ENCODE assay signal across 8 mouse cellular contexts in genomic region chr10:93311576-93311975, GRCm38 (mm10). TPM values are rescaled to one million over a fixed set of nuclear protein-coding genes. Genes with fewer than 3 reads are reported as not detected.
DNase-seq lines count a peak whose midpoint lies in the region; ATAC-seq and TF ChIP-seq lines count a peak whose summit lies in the region.

No protein-coding gene starts in this region.

- peaks cover 0 to 3% of the 10 kb centered on the region in 2 experiments; a peak in 1 of 4 replicates for H3K4me1 ChIP-seq in heart, embryonic 14.5 days (ENCODE audit: control insufficient read depth in 2 of 2, insufficient read depth in 2 of 2, low read length in 2 of 2)
- H3K4me1 ChIP-seq in hindbrain, postnatal 0 days (ENCODE audit: insufficient read depth, low read length) = no peaks in the 10 kb centered on the region
- H3K4me1 ChIP-seq in midbrain, postnatal 0 days (ENCODE audit: insufficient read depth, low read length) = no peaks in the 10 kb centered on the region; the same call in 1 of the 2 replicates

- DNase-seq in heart, adult 8-10 months (ENCODE audit: low spot score) = no peak
- peak; percentile 54 for DNase-seq in embryo, embryonic 10.5 days (ENCODE audit: low spot score)
- DNase-seq in hindbrain, postnatal 0 days (ENCODE audit: low spot score) = no peak
- no peak for DNase-seq in midbrain, postnatal 0 days (ENCODE audit: low spot score)
- DNase-seq in adrenal gland, adult (ENCODE audit: inconsistent age in 2 of 2, low spot score in 1 of 2) = no peak
- DNase-seq in B cell, adult 2 months = no peak

- 0 out of 2 replicates have a peak, but pooled peaks cover 3% of the 10 kb centered on the region for H3K9me3 ChIP-seq in heart, embryonic 14.5 days (ENCODE audit: control insufficient read depth, low read length)
- H3K9me3 ChIP-seq in hindbrain, postnatal 0 days (ENCODE audit: low read length) = no peaks in the 10 kb centered on the region
- H3K9me3 ChIP-seq in midbrain, postnatal 0 days (ENCODE audit: low read length) = no peaks in the 10 kb centered on the region

- H3K4me3 ChIP-seq in heart, embryonic 14.5 days (ENCODE audit: control insufficient read depth in 1 of 2, insufficient read depth in 1 of 2, low read depth in 1 of 2, low read length in 2 of 2) = peak overlapping the region in 1 of 2 experiments; percentile 86; a peak in 2 of 4 replicates
- H3K4me3 ChIP-seq in hindbrain, postnatal 0 days (ENCODE audit: low read length) = peak overlapping the region; percentile 62
- H3K4me3 ChIP-seq in midbrain, postnatal 0 days (ENCODE audit: low read depth, low read length) = peak overlapping the region; percentile 52

- H3K4me2 ChIP-seq in heart, embryonic 14.5 days (ENCODE audit: low read length) = peak overlapping the region; percentile 96
- peak overlapping the region; percentile 100 for H3K4me2 ChIP-seq in hindbrain, postnatal 0 days (ENCODE audit: low read depth, low read length)
- peak overlapping the region; percentile 100; the same call in 1 of the 2 replicates for H3K4me2 ChIP-seq in midbrain, postnatal 0 days (ENCODE audit: low read depth, low read length, poor library complexity, severe bottlenecking)

- H3K27ac ChIP-seq in heart, embryonic 14.5 days (replicated peaks in 1 of 2; ENCODE audit: control insufficient read depth in 1 of 2, insufficient read depth in 1 of 2, low read depth in 2 of 2, low read length in 2 of 2) = peak overlapping the region in 1 of 2 experiments; percentile 96; a peak in 1 of 4 replicates
- no peak overlapping the region; the same call in 1 of the 2 replicates for H3K27ac ChIP-seq in hindbrain, postnatal 0 days
- H3K27ac ChIP-seq in midbrain, postnatal 0 days (ENCODE audit: low read depth, low read length) = no peak overlapping the region

- H3K9ac ChIP-seq in heart, embryonic 14.5 days (ENCODE audit: low read length) = 0 out of 2 replicates have a peak overlapping the region, but pooled peaks have one; percentile 95
- H3K9ac ChIP-seq in hindbrain, postnatal 0 days (replicated peaks; ENCODE audit: low read length) = no peak overlapping the region
- no peak overlapping the region for H3K9ac ChIP-seq in midbrain, postnatal 0 days (replicated peaks; ENCODE audit: low read length, poor library complexity, severe bottlenecking)

- WGBS in heart, embryonic 14.5 days = 15% methylated on average over 4 of the region's 4 CpGs
- 12% methylated on average over 4 of the region's 4 CpGs for WGBS in hindbrain, postnatal 0 days
- WGBS in midbrain, postnatal 0 days = 13% methylated on average over 4 of the region's 4 CpGs

- no peaks in the 10 kb centered on the region for H3K36me3 ChIP-seq in heart, embryonic 14.5 days (ENCODE audit: control insufficient read depth, insufficient read depth, low read length)
- H3K36me3 ChIP-seq in hindbrain, postnatal 0 days (ENCODE audit: insufficient read depth, low read length) = no peaks in the 10 kb centered on the region
- H3K36me3 ChIP-seq in midbrain, postnatal 0 days (ENCODE audit: insufficient read depth, low read length) = no peaks in the 10 kb centered on the region

- ATAC-seq in heart, embryonic 14.5 days (ENCODE audit: insufficient number of reproducible peaks, insufficient read depth, low FRiP score, low read depth) = no peak
- ATAC-seq in hindbrain, postnatal 0 days = no peak
- ATAC-seq in midbrain, postnatal 0 days (ENCODE audit: low FRiP score) = no peak
- no peak for ATAC-seq in monocyte, adult 5-6 weeks (replicated peaks; ENCODE audit: insufficient number of reproducible peaks, low FRiP score, low TSS enrichment, poor library complexity, severe bottlenecking)

- TF ChIP-seq CTCF in hindbrain, postnatal 0 days (IDR thresholded peaks at IDR 0.05; ENCODE audit: low read depth) = no peak
- no peak for TF ChIP-seq CTCF in midbrain, postnatal 0 days (IDR thresholded peaks at IDR 0.05)

- no peaks in the 10 kb centered on the region for H3K27me3 ChIP-seq in heart, embryonic 14.5 days (ENCODE audit: control insufficient read depth, insufficient read depth, low read length)
- H3K27me3 ChIP-seq in hindbrain, postnatal 0 days (ENCODE audit: insufficient read depth, low read length) = no peaks in the 10 kb centered on the region
- H3K27me3 ChIP-seq in midbrain, postnatal 0 days (ENCODE audit: insufficient read depth, low read length) = no peaks in the 10 kb centered on the region

RNA-seq across cellular contexts. Expression of gene Elk3, which starts 0.6 kb away (rescaled TPM):
- 42.8 and 46.5 TPM in 2 replicates for polyA plus RNA-seq in heart, embryonic 14.5 days (2014; fragmentation: Nextera tagmentation; extraction: Ambion mirVana)
- total RNA-seq in heart, adult 8-10 months (2022) = 10 to 100 TPM; 32.0 to 37.6 (median 35.2) TPM
- 7.6 and 9.5 TPM in 2 replicates for total RNA-seq in hindbrain, postnatal 0 days (2014; rRNA removed)
- polyA plus RNA-seq in hindbrain, postnatal 0 days (2015; fragmentation: Nextera tagmentation; extraction: Ambion mirVana) = 6.2 and 7.1 TPM in 2 replicates
- total RNA-seq in midbrain, postnatal 0 days (2014; rRNA removed) = 6.9 and 8.1 TPM in 2 replicates
- polyA plus RNA-seq in midbrain, postnatal 0 days (2015; fragmentation: Nextera tagmentation; extraction: Ambion mirVana) = 6.2 and 6.9 TPM in 2 replicates
- total RNA-seq in monocyte, adult 5-6 weeks (2017) = 46.4 to 62.2 TPM (median 61.7 TPM) in 3 replicates
